Mouse (Mus musculus) mouse trophoblast stem cell (cell line): ENCODE measurements around the gene Sox6.

Source experiments
- in situ Hi-C, 2 experiments: fragments of 300-500 bp; cut with MseI, MboI; formaldehyde crosslinking; loops; 2 replicates in 1 of 2; 3 replicates in 1 of 2; pipeline ENCODE4 v1.15.1; 2025

Gene Sox6

GRCm38 (mm10) chr7:115895028-115895671 is 143.4 kb downstream of the Sox6 start:
- in situ Hi-C loops: no loop called here

- in situ Hi-C loops: no loop called here
Observed at GRCm38 (mm10) chr7:115891482-115891881, 147.1 kb downstream of the Sox6 start.

GRCm38 (mm10) chr7:115889926-115890325 is 148.7 kb downstream of the Sox6 start:
- in situ Hi-C loops: no loop called here

GRCm38 (mm10) chr7:115888561-115888960 is 150.0 kb downstream of the Sox6 start:
- in situ Hi-C loops: no loop called here

GRCm38 (mm10) chr7:115888120-115888519 is 150.5 kb downstream of the Sox6 start:
- in situ Hi-C loops: no loop called here

- in situ Hi-C loops: no loop called here
Observed at GRCm38 (mm10) chr7:115872903-115873302, 165.7 kb downstream of the Sox6 start.

GRCm38 (mm10) chr7:115868504-115868903 is 170.1 kb downstream of the Sox6 start:
- in situ Hi-C loops: no loop called here

GRCm38 (mm10) chr7:115867518-115868270 is 170.9 kb downstream of the Sox6 start:
- in situ Hi-C loops: no loop called here

- in situ Hi-C loops: no loop called here
Observed at GRCm38 (mm10) chr7:115866698-115867500, 171.7 kb downstream of the Sox6 start.

GRCm38 (mm10) chr7:115865979-115866697 is 172.5 kb downstream of the Sox6 start:
- in situ Hi-C loops: no loop called here

- in situ Hi-C loops: no loop called here
Observed at GRCm38 (mm10) chr7:115865231-115865630, 173.4 kb downstream of the Sox6 start.

- in situ Hi-C loops: no loop called here
Observed at GRCm38 (mm10) chr7:115864411-115864810, 174.2 kb downstream of the Sox6 start.

GRCm38 (mm10) chr7:115859691-115860401 is 178.8 kb downstream of the Sox6 start:
- in situ Hi-C loops: no loop called here

GRCm38 (mm10) chr7:115851131-115851530 is 187.5 kb downstream of the Sox6 start:
- in situ Hi-C loops: no loop called here

GRCm38 (mm10) chr7:115845791-115846366 is 192.7 kb downstream of the Sox6 start:
- in situ Hi-C loops: no loop called here

- in situ Hi-C loops: no loop called here
Observed at GRCm38 (mm10) chr7:115844910-115845309, 193.7 kb downstream of the Sox6 start.

GRCm38 (mm10) chr7:115844431-115844830 is 194.2 kb downstream of the Sox6 start:
- in situ Hi-C loops: no loop called here

- in situ Hi-C loops: no loop called here
Observed at GRCm38 (mm10) chr7:115842251-115842650, 196.3 kb downstream of the Sox6 start.

- in situ Hi-C loops: no loop called here
Observed at GRCm38 (mm10) chr7:115840613-115841012, 198.0 kb downstream of the Sox6 start.

- in situ Hi-C loops: no loop called here
Observed at GRCm38 (mm10) chr7:115835005-115835404, 203.6 kb downstream of the Sox6 start.

- in situ Hi-C loops: no loop called here
Observed at GRCm38 (mm10) chr7:115833701-115834100, 204.9 kb downstream of the Sox6 start.
